11 mouse cellular contexts compared by ENCODE assay signal in the genomic region with DNA sequence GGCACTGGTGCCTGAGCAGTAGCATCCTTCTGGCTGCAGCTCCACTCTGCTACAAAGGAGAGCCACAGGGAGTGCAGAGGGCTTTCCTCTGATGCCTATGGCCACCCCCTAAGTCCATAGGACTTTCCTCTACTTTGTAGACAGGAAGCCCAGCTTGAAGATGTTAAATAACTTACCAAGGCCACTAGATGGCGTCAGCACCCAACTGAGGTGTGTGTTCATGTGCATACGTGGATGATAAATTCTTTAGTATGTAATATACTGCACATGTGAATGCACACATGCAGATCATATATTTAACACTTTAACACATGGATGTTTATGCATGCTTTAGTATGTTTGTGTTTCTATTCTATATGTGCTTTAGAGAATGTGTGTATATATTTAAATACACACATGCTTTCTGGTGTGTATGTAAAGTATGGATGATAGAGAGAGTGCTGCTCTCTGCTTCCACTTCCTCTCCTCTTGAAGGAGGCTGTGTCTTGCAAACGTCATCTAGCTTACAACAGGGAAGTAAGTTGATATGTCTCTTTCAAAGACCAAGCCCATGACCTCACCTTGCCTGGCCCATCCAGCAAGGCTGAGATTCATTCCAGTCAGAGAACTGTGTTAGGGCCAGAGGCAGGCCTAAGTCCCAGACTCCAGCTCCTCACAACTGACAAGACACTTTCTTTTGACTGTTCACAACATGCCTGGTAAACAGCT. TPM values are rescaled to one million over a fixed set of nuclear protein-coding genes. Genes with fewer than 3 reads are reported as not detected.
A peak's percentile ranks its signal among the peaks of the same experiment; 100 is the strongest.
DNase-seq lines count a peak whose midpoint lies in the region; ATAC-seq and TF ChIP-seq lines count a peak whose summit lies in the region.
"Had no signal": no experiment of that assay in that cellular context is flagged by ENCODE, and none has a peak within 500 bp of the region (broad histone marks: within the 10 kb centered on the region; RNA-seq: fewer than 3 reads in every experiment).

No protein-coding gene starts in this region.

- H3K27ac ChIP-seq in layer of hippocampus, adult 2 months, result no peak overlapping the region
- H3K27ac ChIP-seq in hindbrain, embryonic 13.5 days, result no peak overlapping the region

- no peak for ATAC-seq in hindbrain, embryonic 13.5 days (ENCODE audit: low FRiP score)

- no peak overlapping the region for H3K4me2 ChIP-seq in hindbrain, embryonic 13.5 days

- H3K4me1 ChIP-seq in hindbrain, embryonic 13.5 days (replicated peaks), result peaks cover 9% of the 10 kb centered on the region

- H3K27me3 ChIP-seq in hindbrain, embryonic 13.5 days, result no peaks in the 10 kb centered on the region

- peak in 1 of 2 experiments; percentile 45 for DNase-seq in layer of hippocampus, adult 2 months (ENCODE audit: low spot score in 2 of 2)
- no peak for DNase-seq in layer of hippocampus, adult 9-11 months
- DNase-seq in ES-CJ7 (ENCODE audit: low read depth, low spot score) (peak; percentile 56), adipocyte (ENCODE audit: low spot score) (peak; percentile 14)
- DNase-seq in naive thymus-derived CD4-positive, alpha-beta T cell, adult 2 months (ENCODE audit: low read depth), result peak; percentile 86
- no peak for DNase-seq in cerebellum, adult 8-10 months
- DNase-seq: cerebellum, adult 11-12 months; gastrocnemius, postnatal 36 days had no signal

- H3K9ac ChIP-seq in hindbrain, embryonic 13.5 days, result no peak overlapping the region

- peak; percentile 84 for TF ChIP-seq CTCF in layer of hippocampus, adult 2 months (conservative IDR thresholded peaks at IDR 0.05)

- H3K36me3 ChIP-seq in hindbrain, embryonic 13.5 days, result no peaks in the 10 kb centered on the region

- H3K4me3 ChIP-seq in layer of hippocampus, adult 2 months, result no peak overlapping the region
- no peak overlapping the region for H3K4me3 ChIP-seq in hindbrain, embryonic 13.5 days

- WGBS in hindbrain, embryonic 13.5 days, result 27% methylated on average over 3 of the region's 3 CpGs

- no peaks in the 10 kb centered on the region for H3K9me3 ChIP-seq in hindbrain, embryonic 13.5 days

RNA-seq across cellular contexts. Expression of a gene that starts 28.1 kb away (rescaled TPM):
- total RNA-seq in layer of hippocampus, adult 2 months (2021), result under 1 TPM; 0.22 to 0.31 TPM
- not detected in 2 replicates for polyA plus RNA-seq in hindbrain, embryonic 13.5 days (2015; fragmentation: Nextera tagmentation; extraction: Ambion mirVana)
- total RNA-seq: gastrocnemius, postnatal 36 days had no signal
- polyA plus RNA-seq: large intestine, adult 2 months; lung, embryonic 16.5 days had no signal

Comparison
In these comparisons a context has a peak if more than half of its experiments do, and no peak if none do; other contexts are left out.
1. DNase-seq: peak in ES-CJ7 (single experiment), adipocyte (single experiment) and naive thymus-derived CD4-positive, alpha-beta T cell, adult 2 months (single experiment); none in layer of hippocampus, adult 9-11 months (single experiment) and cerebellum, adult 8-10 months (single experiment).